Mouse (Mus musculus) large intestine, adult 2 months (tissue): ENCODE results near the gene Serpine2. TPM values are rescaled to one million over a fixed set of nuclear protein-coding genes. Genes with fewer than 3 reads are reported as not detected.
A peak's percentile ranks its signal among the peaks of the same experiment; 100 is the strongest.

ENCODE experiments used
- DNase-seq: peaks from one replicate; pipeline ENCODE4 v3.0.0-alpha.2; 2012; ENCODE audit warnings: low read depth, low spot score
- WGBS: fragments of 180-500 bp; shearing (Covaris S2); methylation state at CpG from one replicate; pipeline ENCODE4 v1.1.7; 2018; 5-methylcytosine and 5-hydroxymethylcytosine counted together
- polyA plus RNA-seq: library from polyadenylated mRNA; depleted of rRNA; stranded (reverse); fragments of >200 nt; gene quantifications from 2 replicates; pipeline ENCODE4 v1.2.3, GENCODE M21; 2012

Gene Serpine2
- polyA plus RNA-seq, 1 experiment = 6.0 TPM

GRCm38 (mm10) chr1:79819296-79819879 is 41.6 kb downstream of the Serpine2 start:
- 88% methylated on average over 11 of the region's 11 CpGs for WGBS
- no peak for DNase-seq

GRCm38 (mm10) chr1:79815446-79815845 is 45.5 kb downstream of the Serpine2 start:
- DNase-seq = no peak
- WGBS = 54% methylated on average over 3 of the region's 3 CpGs

GRCm38 (mm10) chr1:79809447-79809846 is 51.5 kb downstream of the Serpine2 start:
- 84% methylated on average over 3 of the region's 3 CpGs for WGBS
- DNase-seq = no peak

GRCm38 (mm10) chr1:79806865-79807264 is 54.1 kb downstream of the Serpine2 start:
- 53% methylated on average over 5 of the region's 5 CpGs for WGBS
- no peak for DNase-seq

GRCm38 (mm10) chr1:79803614-79804013 is 57.4 kb downstream of the Serpine2 start:
- 83% methylated on average over 7 of the region's 7 CpGs for WGBS
- no peak for DNase-seq

- whole genome bisulfite sequencing = 86% methylated on average over 11 of the region's 11 CpGs
- no peak for DNase-seq
Observed at GRCm38 (mm10) chr1:79802858-79803427, 58.0 kb downstream of the Serpine2 start.

- no peak for DNase-seq
- WGBS = 90% methylated on average over 3 of the region's 3 CpGs
Observed at GRCm38 (mm10) chr1:79797084-79797483, 63.9 kb downstream of the Serpine2 start.

GRCm38 (mm10) chr1:79786267-79786927 is 74.6 kb downstream of the Serpine2 start:
- no peak for DNase-seq
- WGBS = 57% methylated on average over 7 of the region's 7 CpGs

- 95% methylated on average over 3 of the region's 3 CpGs for WGBS
- DNase-seq = no peak
Observed at GRCm38 (mm10) chr1:79782433-79782832, 78.5 kb downstream of the Serpine2 start.

GRCm38 (mm10) chr1:79778011-79778410 is 83.0 kb downstream of the Serpine2 start:
- DNase-seq = no peak
- WGBS = 85% methylated on average over 11 of the region's 11 CpGs

GRCm38 (mm10) chr1:79775927-79776458 is 85.0 kb downstream of the Serpine2 start, which contains the start of the genes Mrpl44 and Wdfy1:
Mrpl44 (plus strand) TSS chr1:79776018.
Wdfy1 (minus strand) TSS chr1:79776143.
- WGBS = under 1% methylated on average over 38 of the region's 38 CpGs
- peak; percentile 92 for DNase-seq

GRCm38 (mm10) chr1:79774164-79774780 is 86.7 kb downstream of the Serpine2 start:
- no peak for DNase-seq
- WGBS = 83% methylated on average over 4 of the region's 4 CpGs

- 22% methylated on average over 1 of the region's 1 CpGs for WGBS
- no peak for DNase-seq
Observed at GRCm38 (mm10) chr1:79768231-79768630, 92.7 kb downstream of the Serpine2 start.

- 62% methylated on average over 1 of the region's 1 CpGs for WGBS
- DNase-seq = no peak
Observed at GRCm38 (mm10) chr1:79764483-79764882, 96.5 kb downstream of the Serpine2 start.

- no peak for DNase-seq
- WGBS = 85% methylated on average over 2 of the region's 2 CpGs
Observed at GRCm38 (mm10) chr1:79764031-79764430, 96.9 kb downstream of the Serpine2 start.

GRCm38 (mm10) chr1:79762282-79763250 is 98.4 kb downstream of the Serpine2 start:
- 45% methylated on average over 16 of the region's 16 CpGs for WGBS
- DNase-seq = no peak

GRCm38 (mm10) chr1:79761917-79762271 is 99.1 kb downstream of the Serpine2 start:
- 2% methylated on average over 6 of the region's 6 CpGs for WGBS
- no peak for DNase-seq

- WGBS = 1% methylated on average over 65 of the region's 65 CpGs
- DNase-seq = no peak
Observed at GRCm38 (mm10) chr1:79761106-79761916, 99.7 kb downstream of the Serpine2 start.
